Mouse (Mus musculus) embryo, embryonic 10.5 days (tissue): Measurements from ENCODE around the gene Amt.
A peak's percentile ranks its signal among the peaks of the same experiment; 100 is the strongest.
"Not testable (repeated sequence)": the region's sequence is repeated elsewhere in the genome, so short reads cannot be mapped to it uniquely, and the experiment has no call there.

ENCODE experiments used
- DNase-seq: peaks from one replicate; pipeline ENCODE4 v3.0.0-alpha.2; 2015; ENCODE audit warnings: low spot score

Amt gene

DNA sequence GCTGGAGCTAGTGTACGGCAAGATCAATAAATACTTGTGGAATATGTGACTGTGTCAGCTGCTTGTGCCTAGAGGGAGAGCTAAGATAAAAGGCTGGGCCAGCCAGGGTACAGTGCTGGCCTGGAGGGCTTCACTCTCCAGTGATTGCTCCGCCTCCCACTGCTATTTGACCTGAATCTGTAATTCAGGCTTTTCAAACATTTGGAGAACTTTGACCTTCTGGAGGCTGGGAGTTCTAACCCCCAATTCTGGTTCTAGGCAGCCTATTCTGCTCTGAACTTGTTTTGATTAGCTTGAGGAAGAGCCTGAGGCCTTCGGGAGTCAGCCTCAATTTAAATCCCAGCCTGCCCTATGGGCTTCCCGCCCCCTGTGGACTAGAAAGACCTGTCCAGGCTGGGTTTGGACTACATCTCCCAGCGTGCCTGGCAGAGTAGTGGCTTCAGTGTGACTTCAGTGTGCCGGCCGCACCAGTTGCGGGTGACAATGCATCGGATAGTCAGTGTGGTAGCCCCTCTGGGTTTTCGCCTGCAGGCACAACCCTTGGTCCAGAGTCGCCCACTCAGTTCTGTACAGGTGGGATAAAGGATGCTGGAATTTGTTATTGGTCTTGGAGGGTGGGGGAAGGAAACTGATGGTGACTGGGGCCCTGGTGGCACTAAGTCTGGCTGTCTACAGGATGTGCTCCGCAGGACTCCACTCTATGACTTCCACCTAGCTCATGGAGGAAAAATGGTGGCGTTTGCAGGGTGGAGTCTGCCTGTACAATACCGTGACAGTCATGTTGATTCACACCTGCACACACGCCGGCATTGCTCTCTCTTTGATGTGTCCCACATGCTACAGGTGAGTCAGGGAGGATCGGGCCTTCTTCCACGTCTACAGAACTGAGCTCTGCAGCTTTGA lies at the start of gene Amt:
Gene Amt, plus strand, starts transcription at position 401 of the 903 bp plus-strand sequence.
- peak; percentile 89 for DNase-seq

DNA sequence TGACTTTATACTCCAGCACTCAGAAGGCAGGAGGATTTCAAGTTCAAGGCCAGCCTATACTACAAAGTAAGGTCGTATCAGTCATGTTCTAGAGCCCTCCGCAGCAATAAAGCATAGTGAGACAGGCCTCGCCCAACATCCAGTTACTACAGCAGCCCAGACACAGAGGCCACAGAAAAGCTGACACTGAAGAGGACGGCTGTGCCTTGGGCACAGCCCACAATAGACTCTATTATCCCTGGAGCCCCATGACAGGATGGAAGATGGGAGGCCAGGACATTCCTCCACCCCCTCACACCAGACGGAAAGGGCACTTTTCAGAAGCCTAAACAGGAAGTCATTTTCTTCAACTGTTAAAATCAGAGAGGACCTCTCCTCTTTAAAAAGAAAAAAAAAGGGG lies 47.7 kb upstream of the Amt start:
- DNase-seq: peak; percentile 13

DNA sequence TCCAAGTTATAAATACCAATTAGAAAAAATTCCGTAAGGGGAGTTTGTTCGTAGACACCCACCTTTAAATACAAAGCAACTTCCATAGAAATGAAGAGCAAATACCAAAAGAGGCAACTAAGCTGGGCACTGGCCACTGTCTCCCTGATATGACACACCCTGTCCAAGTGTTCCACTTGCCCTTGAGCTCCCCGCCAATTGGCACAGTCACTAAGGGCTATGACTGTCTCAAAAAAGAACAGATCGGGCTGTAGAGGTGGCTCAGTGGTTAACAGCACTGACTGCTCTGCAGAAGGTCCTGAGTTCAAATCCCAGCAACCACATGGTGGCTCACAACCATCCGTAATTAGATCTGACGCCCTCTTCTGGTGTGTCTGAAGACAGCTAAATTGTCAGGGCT lies 44.8 kb upstream of the Amt start:
- DNase-seq: no peak

DNA sequence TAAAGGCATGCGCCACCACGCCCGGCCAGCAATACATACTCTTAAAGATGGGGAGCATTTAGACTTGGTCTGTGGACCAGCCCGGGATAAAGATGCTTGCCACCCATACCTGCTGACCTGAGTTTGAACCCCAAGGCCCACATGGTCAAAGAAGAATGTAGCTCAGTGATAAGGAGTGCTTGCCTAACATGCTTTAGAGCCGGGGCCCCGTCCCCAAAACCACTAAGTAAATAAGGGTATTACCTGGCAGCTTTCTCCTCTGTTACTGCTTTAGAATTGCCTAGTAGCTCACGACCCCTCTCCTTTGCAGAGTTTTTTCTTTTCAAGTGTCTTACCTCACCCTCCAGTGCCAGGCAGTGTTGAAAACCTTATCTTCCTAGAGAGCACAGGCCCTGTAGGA lies 43.9 kb upstream of the Amt start:
- DNase-seq: no peak

DNA sequence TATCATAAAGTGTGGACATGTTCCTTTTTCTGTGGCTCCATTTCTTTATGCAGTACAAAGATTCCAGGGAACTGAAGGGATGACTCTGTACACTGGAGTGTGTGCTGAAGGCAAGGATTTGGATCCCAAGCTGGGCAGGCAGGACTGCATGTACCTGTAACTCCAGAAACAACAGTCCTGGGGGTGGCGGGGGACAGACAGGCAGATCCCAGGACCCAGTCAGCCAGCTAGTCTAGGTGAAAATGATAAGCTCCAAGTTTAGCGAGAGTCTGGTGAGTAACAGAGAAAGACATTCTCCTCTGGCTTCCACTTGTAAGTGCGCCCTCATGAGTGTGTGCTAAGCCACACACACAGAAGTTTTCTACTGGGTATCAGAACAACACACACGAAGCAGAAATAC lies 36.1 kb upstream of the Amt start:
- no peak for DNase-seq

DNA sequence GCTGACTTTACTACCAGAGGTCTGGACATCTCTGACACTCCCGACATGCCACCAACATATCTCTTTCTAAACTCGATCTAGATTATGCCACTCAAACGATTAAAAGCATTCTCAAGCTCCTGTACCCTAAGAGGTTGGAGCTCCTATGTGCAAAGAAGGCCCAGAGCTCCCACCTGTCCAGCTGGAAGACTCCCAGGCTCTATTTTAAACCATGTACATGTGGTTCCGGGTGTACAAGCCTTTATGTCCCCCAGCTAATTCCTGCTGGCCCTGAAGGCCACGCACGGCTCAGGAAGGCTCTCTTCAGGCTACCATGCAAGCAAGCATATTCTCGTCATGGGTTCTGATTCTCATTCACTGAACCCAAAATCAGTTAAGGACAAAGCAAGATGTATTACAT lies 34.8 kb upstream of the Amt start:
- DNase-seq: no peak

DNA sequence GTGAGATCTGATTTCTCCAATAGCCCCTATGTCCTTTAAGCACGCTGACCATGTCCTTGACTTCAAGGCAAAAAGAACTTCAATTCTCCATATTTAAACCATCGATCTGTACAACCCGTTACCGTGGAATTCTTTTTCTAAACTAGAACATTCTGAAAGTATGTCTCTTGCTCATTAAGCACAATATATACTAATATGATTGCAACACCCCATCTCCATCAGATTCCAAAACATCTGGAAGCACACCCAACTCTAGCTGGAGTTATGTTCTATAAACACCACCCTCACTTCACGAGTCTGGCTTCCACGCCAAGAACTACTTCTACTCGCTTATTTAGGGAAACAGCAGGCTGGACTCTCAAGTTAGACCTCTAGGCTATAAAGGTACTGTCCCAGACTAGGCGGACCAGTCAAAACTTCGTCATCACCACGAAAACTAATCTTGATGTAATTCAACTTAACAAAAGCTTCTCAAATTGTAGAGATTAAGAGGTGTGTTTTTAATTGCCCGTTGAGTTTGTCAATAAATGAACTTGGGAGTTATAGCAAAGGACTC lies 34.1 kb upstream of the Amt start:
- DNase-seq: no peak

DNA sequence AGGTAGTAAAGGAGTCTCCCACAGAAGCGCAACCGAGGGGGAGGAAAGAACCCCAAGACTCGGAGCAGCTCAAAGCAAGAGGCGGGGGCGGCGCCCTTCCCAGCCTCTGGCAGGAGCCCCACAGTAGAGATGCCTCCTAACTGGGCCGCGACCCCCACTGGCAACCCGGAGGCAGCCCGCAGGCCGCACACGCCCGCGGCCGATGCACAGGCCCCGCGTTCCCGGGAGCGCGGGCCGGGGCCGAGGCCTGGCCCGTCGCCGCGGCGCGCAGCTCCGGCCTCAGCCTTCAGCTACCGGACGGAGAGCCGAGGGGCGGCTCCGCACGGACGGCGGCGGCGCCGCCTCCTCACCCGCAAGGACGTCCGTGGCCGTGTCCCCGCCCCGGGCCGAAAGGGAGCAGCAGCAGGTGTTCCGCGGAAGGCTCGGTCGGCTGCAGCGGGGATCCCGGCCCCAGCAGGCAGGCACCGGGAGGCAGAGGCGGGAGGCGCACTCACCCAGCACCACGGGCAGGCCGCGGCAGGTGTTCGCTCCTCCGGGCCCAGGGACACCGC lies 33.4 kb upstream of the Amt start:
- DNase-seq: peak; percentile 59

DNA sequence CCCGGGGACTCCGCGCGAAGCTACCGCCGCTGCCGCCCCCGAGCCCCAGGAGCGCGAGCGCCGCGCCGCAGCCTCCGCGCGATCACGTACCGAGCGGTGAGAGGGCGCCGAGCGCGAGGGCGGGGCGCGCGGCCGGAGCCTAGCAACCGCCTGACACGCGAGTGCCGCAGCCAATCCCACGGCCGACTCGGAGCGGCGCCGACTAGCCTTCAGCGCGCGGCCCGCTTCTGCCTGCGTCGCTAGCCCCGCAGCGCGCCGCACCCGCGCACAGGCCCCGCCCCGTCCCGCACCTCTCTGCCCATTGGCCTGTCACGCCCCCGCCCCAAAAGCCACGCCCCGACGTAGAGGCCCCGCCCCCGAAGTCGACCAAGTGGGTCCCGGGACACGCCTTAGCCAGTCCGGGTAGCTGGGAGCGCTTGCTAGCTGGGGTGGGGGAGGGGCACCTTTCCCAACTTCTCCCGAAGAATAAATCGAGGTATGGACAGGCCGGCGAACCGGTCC lies 32.9 kb upstream of the Amt start, which contains the start of gene Dag1:
Gene Dag1, minus strand, starts transcription at position 269 of the 501 bp plus-strand sequence.
- peak; percentile 98 for DNase-seq

DNA sequence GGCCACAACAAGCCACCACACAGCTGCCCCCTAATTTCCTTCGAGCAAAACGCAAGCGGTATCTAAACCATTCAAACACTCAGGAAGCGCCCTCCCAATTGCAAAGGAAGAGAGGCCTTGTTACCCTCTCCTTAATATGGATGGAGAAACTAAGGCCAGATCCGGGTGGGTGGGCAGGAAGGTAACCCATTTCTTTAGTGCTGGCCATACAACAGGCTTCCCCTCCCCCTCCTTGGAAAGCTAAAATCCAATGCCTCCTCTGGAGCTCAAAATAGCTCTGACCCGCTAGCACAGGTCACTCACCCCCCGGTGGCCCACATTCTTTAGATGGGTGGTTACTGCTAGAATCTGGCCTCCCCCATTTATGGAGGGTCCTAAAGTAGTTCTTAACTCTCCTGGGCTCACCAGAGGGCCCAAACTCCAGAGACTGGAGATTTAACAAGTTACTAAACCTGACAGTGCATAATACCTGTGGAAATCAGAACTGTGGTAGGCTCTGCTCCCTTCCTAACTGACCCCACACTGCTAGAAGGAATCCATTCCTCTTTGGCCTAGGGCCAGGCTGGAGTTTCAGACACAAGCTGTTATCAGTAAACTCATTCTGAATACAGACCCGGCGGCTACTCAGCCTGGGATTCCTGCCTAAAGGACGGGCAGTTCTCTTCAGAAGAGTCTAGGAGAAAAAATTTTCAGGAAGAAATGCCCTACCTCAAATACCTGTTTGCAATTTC lies 32.3 kb upstream of the Amt start:
- DNase-seq: no peak

DNA sequence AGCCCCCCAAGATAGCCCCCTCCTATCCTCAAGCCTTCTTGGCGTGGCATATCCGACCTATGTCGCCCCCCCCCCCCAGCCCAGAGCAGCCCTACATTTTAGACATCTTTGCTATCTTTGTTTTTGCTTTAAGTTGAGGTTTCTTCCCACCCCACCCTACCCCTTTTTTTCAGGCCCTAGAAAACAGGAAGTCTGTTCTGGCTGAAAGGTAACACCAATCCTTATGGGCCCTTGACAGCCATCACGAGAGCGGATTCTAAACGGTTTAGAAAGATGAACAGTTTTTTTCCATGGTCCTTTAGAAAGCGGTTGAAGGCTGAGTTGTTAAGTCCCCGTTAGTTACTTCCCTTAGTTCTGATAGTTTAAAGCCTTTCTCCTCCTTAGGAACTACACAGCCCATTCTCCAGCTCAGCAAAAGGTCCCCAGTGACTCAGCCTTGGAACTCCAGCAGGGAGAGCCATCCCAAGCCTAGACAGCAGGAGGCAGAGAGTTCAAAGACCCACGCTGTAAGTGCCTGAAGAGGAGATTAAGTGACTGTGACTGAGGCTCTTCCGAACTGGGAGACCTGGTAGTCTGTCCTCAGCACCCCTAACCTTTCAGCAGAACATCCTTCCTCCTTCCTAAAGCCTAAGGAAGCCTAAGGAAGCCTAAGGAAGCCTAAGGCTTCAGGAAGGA lies 30.3 kb upstream of the Amt start:
- DNase-seq: no peak

DNA sequence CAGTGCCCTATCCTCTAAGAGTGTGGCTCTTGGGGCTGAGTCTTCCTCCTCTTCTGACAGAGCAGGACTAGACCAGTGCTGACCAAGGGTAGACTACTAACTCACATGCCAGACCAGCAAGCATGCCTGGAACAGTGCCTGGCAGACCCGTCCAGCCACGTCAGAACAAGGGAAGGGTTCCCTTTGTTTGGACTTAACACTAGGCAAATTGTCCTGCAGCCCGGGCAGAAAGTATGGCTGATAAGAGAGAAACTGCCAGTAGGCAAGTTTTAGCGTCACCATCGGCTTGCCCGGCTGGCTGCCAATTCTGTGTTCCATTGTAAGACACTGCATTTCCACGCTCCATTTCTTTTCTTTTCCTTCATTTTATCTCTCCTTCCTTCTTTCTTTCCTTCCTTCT lies 29.0 kb upstream of the Amt start:
- no peak for DNase-seq

DNA sequence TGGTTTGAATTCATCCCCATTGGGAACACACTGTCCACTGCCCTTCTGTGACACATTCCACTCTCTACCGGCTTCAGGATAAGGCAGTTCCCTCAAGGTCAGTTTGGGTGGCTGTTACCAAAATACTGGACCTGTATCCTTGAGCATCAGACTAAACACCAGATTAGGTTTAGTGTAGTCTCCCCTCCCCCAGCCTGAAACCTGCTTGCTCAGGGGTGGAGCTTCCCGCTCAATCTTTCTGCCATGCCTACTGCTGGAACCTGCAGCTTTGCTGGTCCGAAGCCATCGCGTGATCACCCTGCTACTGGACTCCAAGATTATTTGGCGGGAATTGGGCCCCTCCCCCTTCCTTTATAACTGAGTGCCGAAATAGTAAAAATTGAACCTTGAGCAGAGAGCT lies 28.0 kb upstream of the Amt start:
- DNase-seq: not testable (repeated sequence)

DNA sequence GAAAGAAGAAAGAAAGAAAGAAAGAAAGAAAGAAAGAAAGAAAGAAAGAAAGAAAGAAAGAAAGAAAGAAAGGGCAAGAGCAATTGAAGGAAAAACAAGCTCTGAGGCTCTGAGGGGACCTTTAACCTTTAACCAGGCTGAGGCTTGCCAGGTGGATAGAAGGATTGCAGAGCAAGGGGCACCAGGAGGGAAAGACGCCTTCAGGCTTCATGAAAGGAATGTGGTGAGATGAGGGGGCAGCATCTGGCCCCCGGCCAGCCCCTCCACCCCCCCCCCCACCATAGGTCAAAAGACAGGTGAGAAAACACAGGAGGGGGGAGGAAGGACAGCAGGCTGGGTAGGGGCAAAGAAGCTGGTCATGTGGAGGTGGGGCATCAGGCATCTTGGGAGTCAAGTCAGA lies 24.7 kb upstream of the Amt start:
- DNase-seq: peak; percentile 35

DNA sequence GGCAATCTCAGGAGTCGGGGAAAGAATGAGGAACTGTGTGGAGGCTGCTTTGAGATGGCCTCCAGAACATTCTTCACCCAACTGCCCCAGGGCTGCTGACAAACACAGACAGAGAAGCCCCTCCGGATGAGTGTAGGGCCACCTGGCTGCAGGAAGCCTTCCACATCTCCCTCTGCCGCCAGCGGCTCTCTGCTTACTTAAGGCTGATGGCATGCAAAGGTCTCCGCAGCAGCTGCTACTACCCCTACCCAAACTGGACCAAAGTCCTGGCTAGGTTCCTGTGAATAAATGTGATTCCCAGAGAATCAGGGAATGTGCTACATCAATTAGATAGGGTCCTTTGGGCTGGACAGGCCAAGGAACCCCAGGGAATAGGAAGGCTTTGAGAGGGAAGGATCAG lies 24.0 kb upstream of the Amt start:
- no peak for DNase-seq

DNA sequence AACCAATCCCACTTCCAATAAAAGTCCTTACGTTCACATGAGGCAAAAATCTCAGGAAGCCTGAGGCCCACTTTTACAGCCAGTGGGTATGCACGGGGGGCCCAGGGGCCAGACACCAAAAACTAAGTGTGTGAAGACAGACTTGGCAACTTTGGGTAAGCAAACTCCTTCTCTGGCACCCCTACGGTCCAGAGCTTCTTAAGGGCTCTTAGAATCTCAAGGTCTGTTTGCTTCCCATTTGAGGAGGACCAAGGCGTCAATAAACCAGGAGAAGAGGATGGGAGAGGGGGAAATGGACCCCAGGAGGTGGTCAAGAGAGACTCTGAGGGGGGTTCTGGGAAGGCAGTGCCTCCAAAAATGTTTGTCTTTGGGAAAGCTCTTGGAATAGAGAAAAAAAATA lies 23.2 kb upstream of the Amt start:
- DNase-seq: no peak

DNA sequence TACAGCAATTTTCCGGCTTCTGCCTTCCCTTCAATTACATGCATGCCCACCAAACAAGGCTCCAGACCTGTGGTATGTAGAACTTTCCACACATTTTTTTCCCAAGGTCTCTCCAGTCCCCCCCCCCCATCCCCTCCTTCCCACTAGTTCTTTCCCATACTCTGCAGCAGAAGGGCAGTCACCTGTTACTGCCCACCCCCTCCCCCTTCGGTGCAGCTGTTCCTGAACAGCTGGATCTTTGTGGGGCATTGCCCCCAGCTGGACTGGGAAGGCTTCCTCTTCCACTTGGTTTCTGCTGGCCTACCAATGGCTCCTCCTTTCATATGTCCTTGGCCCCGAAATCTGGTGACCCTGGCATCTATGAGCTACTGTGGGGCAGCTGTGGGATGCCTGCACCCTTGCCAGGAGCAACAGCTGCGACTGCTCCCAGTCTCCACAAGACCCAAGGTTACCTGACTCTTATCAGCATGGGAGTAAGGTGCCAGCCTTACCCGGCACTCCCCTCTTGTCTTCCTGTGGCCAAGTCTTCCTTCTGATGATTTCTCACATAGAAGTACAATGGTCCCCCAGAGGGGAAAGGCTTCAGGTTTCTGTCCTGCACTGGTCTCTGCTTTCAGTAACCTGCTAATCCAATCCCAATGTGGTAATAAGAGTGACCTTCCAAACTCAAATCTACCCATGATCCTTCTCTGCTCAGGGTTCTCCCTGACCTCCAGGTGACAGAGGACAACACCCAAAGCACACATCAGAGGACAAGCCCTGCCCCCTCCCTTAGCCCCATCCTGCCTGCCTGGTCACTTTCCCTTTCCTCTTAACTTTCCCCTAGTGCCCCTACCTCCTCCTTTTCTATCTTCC lies 21.9 kb upstream of the Amt start:
- no peak for DNase-seq

DNA sequence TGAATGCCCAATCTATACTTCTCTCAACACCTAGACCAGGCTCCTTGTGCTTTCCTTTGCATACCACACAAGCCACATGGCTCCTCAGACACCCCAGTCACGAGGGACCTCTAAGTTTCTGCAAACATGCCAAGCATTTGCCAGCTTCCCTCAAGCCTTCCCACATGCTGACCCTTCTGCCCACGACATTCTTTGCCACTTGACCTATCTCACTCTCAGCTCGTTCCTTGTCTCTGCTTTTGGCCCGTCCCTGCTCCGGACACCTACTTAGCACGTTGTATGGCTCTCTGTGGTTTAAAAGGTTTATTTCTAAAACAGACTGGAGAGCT lies 21.4 kb upstream of the Amt start:
- DNase-seq: no peak

DNA sequence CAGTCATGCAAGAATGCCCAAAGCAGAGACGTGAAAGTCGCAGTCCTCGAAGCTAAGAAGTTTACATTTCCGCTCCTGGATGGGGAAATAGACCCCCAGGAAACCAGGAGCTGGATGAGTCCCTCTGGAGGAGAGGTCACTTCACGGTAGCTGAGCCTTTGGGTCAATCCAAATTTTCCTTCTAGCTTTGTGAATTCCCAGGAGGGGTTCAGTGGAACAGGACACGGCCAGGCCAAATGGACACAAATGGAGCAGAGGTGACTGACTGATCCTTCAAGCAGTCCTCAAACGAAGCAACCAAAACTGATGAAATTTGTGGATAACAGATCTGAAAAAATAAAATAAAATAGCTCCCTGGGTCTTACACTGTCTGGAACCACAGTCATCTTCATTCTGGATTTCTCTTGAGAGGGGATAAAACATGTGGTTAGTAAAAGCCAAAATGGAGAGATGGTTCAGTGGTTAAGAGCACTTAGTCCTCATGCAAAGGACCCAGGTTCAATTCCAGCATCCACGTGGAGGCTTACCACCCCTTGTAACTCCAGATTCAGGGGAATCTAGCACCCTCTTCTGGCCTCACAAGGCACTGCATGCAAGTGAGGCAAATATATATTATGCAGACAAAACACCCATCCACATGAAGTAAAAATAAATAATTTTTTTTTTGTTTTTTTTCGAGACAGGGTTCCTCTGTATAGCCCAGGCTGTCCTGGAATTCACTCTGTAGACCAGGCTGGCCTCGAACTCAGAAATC lies 17.8 kb upstream of the Amt start:
- DNase-seq: peak; percentile 63

DNA sequence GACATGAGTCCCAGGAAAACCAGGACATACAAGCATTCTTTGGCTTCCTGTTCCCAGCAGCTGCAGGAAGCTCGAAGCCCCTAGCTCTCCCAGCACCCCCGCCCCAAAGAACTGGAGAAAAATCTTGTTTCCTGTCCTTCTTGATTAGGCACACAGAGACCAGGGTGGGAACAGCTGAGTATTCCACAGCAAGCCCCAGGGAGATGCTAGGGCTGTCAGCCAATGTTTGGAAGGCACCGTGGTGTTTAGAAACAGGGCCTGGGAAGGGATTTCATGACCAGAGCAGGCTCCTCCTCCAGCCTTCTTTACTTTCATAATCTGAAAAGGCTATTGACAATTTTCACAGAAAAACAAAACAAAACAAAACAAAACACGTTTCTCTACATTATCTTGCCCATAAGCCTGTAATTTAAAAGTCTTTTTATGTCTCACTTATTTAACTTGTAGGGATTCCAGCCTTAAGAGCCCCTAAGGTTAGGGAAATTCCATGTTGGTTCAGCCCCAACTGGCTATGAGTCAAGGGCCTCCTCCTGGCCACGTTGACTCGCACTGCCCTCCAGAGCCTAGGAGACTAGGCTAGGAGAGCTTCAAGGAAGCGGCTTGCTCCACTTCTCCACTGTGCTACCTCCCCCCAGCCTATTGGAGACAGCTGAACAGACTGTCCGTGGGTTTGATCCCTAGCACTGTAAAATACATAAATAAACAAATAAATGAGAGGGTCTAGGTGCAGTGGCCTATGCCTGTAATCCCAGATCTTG lies 16.4 kb upstream of the Amt start:
- DNase-seq: no peak
